Mouse (Mus musculus) heart, adult 18-20 months (tissue): ENCODE results near the gene Tmem230. TPM values are rescaled to one million over a fixed set of nuclear protein-coding genes. Genes with fewer than 3 reads are reported as not detected.
A peak's percentile ranks its signal among the peaks of the same experiment; 100 is the strongest.
"Not testable (repeated sequence)": the region's sequence is repeated elsewhere in the genome, so short reads cannot be mapped to it uniquely, and the experiment has no call there.

Source experiments
- DNase-seq, 2 experiments: peaks; one replicate each; pipeline ENCODE4 v3.0.0; 2021 to 2022; ENCODE audit warnings: mixed read lengths in 1 of 2
- total RNA-seq, 2 experiments: library from RNA; stranded (reverse); gene quantifications; 2 replicates each; pipeline ENCODE4 v1.2.3; 2021

Tmem230 gene
- total RNA-seq, 2 experiments from 2014 or later = 24.7 to 26.9 TPM

DNA sequence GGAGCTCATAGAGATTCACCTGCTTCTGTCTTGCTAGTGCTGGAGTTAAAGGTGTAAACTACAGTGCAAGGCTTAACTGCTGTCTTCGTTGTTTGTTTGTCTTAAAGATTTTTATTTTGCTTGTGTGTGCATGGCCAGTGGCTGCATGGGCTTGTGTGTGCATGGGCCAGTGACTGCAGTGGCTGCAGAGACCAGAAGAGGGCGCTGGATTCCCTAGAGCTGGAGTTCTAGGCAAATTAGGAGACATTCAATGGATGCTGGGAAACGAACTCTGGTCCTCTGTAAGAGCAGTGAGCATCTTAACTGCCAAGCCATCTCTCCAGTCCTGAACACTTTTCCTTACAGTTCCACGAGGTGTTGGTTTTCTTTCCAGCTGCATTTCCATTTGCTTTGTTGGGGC, 27.9 kb upstream of the Tmem230 start:
- no peak for DNase-seq

- DNase-seq = no peak
Observed at GRCm38 (mm10) chr2:132272694-132273389, 25.2 kb upstream of the Tmem230 start.

GRCm38 (mm10) chr2:132270331-132270951, 22.8 kb upstream of the Tmem230 start:
- DNase-seq = peak; percentile 36 to 39

- peak; percentile 55 for DNase-seq
Observed at GRCm38 (mm10) chr2:132269217-132269616, 21.6 kb upstream of the Tmem230 start.

DNA sequence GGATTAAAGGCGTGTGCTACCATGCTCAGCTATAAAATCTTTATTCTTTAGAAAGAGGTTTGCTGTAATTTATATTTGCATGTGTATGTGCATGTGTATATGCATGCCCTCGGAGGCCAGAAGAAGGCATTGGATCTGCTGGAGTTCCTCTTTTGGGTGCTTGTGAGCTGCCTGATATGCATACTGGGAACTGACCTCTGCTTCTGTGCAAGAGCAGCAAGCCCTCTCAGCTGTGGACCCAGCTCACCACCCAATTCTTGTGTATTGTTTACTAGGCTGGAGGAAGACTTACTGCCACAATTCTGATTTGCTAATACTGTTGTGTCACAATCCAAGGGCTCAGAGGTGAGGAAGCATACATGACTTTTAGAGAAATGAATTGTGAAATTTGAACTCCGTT, 18.5 kb upstream of the Tmem230 start:
- DNase-seq = no peak

DNA sequence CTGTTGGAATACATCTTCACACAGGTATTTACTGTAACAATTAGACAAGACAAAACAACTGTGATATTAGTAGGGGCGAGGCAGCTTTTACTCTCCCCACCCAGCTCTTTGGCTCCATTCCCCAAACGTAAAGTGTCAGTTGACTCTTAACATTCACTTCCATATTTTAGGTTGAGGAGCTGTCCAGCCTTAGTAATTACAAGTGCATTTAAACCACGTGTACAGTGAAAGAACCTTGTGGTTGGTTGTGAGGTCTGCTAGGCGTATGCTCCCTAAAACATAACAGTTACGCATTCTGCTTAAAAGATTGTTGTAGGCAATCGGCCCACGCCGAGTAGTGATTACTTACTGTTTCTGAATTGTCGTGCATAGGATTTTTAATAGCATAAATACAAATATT, 17.6 kb upstream of the Tmem230 start:
- DNase-seq = no peak

DNA sequence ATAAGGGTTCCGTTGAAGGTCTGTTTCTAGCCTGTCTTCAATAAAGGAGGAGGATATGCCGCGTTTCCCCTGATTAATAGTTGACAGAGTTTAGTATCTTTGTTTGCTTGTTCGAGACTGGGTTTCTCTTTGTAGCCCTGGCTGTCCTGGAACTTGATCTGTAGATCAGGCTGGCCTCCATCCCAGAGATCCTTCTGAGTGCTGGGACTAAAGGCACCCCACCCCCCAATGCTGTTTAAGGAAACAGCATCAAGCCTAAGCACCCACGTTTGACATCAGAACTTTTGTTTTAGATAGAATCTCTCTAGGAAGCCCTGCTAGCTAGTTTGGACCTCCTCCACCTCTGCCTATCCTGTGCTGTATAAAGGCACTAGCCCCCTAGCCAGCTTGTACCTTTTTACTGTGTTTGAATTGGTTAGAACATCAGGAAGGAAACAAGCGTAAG, 16.7 kb upstream of the Tmem230 start:
- DNase-seq = peak in 1 of 2 experiments; percentile 28

DNA sequence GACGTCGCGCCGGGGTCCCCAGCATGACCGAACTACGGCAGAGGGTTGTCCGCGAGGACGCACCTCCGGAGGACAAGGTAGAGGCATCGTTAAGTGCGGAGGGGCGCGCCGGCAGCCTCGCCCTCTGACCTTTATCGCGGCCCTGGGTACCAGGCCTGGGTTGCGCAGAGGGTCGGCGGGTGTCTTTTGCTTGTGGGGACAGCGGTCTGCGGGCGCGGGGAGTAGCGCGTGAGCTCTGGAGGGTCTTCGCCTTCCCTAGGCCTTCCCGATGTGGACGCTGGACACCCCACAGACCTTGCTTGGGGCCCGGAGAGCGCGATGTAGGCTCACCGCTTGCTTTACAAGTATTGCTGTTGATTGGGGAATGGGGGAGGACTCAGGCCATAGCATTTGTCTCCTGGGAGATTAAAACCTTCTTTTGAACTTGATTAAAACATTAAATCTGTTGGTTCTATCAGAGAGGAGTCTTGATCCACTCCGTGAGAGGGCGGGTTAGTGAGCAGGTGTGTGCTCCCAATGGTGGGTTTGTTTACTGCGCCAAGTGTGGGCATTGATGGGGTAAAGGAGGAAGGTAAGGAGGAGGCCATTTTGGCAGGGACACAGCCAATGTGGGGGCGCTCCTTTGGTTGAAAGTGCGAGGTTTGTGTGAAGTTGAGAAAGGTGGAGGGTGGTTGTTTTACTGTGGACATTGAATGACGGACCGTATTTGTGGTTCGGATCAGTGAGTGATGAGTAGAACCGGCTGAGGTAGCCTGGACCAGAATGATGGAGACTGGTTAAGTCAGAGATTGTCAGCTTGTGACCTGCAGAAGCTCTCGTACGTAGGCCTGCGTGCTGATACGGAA, 16.0 kb upstream of the Tmem230 start:
- DNase-seq = peak in 1 of 2 experiments; percentile 66

GRCm38 (mm10) chr2:132262879-132263398, 15.3 kb upstream of the Tmem230 start, which contains the start of gene Cds2:
Gene Cds2 (plus strand): TSS chr2:132263148.
- DNase-seq = peak; percentile 99

GRCm38 (mm10) chr2:132262175-132262574, 14.6 kb upstream of the Tmem230 start:
- no peak for DNase-seq

GRCm38 (mm10) chr2:132260601-132261000, 13.0 kb upstream of the Tmem230 start:
- DNase-seq = no peak

DNA sequence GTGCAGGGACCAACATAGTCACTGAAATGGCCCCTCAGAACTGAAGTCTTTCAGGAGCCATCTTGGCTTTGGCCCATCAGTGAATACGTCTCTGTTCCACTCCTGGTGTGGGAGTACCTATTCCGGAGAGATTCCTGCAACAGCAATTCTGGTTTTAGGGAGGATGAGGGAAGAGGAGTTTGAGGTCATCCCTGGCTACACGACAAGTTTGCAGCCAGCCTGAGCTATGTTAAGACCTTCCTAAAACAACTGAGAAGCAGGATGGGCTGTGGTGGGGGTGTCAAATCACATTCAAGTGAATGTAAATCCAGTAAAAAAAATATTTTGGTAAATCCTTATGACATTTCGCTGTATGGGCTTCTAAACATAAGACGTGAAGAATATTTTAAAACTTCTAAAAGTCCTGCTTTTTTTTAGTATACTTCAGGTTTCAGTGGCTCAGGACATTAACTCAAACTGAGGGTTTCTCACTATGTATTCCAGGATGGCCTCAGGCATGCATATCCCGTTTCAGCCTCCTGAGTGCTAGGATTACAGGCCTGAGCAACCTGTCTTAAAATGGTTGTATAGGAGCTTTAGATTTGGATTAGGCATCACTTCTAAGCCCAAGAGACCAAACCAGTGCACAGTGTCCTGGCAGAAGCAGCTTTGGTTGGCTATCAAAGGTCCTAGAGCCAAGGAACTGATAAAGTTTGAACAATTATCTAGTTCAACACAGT, 9.9 kb upstream of the Tmem230 start:
- DNase-seq = no peak

GRCm38 (mm10) chr2:132253603-132254002, 6.0 kb upstream of the Tmem230 start:
- DNase-seq = no peak

DNA sequence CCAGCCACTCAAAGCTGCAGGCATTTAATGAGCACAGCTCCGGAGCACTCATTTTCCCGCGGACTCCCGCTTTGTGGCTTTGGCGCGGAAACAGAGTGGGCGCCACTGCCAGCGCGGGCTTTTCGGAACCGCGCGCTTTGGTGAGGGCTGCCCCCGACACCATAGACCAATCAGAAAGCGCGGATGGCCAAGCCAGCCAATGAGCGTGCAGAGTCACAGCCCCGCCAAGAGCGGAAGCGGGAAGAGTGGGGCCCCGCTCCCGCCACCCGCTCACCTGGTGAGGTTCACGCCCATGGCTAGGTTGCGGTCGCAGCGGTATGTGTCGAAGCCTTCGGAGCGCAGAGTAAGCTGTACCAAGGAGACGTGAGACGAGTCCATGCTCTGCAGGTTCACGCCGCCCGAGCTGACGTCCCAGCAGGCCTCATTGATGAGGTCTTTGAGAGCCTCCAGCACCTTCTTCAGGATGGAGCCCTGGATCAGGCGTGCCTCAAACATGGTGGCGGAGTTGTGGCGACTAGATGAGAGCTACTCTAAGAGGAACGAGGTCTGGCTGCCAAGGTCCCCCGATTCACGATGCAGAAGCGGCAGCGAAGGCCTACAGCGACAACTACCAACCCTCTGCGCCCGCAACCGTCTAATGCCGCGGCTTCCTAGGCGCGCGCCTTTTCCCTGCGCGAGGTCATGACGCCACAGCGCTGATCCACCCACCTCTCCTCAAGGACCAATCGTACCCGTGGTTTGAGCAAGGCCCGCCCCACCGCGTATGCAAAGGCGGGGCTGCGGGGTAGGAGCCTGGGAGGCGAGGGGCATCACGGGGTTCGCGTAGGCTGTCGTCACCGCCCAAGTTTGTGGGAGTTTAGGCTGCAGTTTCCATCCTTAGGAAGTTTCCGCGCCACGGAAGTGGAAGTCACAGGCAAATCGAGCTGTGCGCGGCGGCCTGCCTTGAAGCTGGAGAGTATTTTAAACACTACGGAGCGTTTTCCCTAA, 5.2 kb upstream of the Tmem230 start, which contains the start of gene Pcna:
TSS of gene Pcna (minus strand) at position 773 of the 987 bp plus-strand sequence.
- peak; percentile 97 to 99 for DNase-seq

GRCm38 (mm10) chr2:132251911-132252310, 4.3 kb upstream of the Tmem230 start:
- DNase-seq = no peak

DNA sequence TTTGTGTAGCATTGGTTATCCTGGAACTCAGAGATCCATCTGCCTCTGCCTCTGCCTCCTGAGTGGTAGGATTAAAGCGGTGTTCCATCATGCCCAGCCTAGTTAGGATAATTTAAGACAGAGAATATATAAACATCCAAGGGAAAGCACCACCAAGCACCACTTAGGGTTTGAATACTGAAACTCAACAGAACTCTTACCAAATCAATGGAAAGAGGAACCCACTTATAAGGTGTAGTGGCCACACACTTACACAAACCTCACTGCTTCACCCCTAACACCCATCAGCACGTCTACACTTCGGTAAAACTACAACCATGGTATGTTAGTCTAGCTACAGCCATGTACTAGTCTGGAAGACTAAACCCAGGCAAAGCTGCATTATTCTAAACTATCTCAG, 4.2 kb downstream of the Tmem230 start:
- no peak for DNase-seq

- DNase-seq = peak; percentile 44 to 80
Observed at GRCm38 (mm10) chr2:132240457-132240856, 7.2 kb downstream of the Tmem230 start.

DNA sequence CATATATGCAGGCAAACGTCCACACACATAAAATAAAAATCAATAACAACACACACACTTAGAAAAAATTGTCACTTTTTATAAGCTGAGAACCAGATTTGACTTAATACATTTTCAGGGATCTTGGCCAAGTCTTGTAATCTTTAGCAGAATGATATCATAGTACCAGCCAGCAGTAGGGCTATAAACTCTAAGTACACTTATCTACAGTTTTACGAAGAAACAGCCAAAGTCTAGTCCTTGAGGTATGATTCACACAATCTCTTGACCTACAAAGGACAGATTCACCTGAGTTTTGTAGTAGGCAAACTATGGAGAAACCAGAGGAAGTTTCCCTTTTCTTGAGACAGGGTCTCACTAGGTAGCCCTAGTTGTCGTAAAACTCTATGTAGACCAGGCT, 8.2 kb downstream of the Tmem230 start:
- not testable (repeated sequence) for DNase-seq

- no peak for DNase-seq
Observed at GRCm38 (mm10) chr2:132235975-132236374, 11.6 kb downstream of the Tmem230 start.

DNA sequence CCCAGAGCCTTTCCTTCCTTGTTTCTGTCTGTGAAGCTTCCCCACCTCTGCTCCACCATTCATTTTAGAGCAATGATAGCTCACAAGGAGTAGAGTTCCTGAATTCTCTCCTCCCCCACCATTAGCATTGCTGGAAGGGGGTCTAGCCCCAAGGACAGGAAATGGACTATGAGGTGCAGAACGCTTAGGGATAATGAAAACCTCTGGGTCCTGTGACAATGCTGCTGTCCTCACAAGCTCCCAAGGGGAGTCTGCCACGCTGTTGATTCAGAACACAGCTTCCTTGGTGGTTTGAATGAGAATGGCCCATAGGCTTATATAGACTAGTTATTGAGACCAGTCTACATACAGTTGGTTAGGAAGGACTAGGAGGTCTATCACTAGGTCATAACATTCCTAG, 12.3 kb downstream of the Tmem230 start:
- no peak for DNase-seq
